Mouse (Mus musculus) heart, adult 2 months (tissue): ENCODE measurements at regions not wholly inside any gene's neighbourhood (a gene's known extent, or its start where the extent isn't known, plus 50 kb on each side); places are given as distances from the start of the nearest gene placed in this dataset.

Experiments
- DNase-seq, 2 experiments: peaks; one replicate each; pipeline ENCODE4 v3.0.0; 2021
- H3K27ac ChIP-seq: fragments of 200-600 bp; 2 replicates; pipeline ENCODE4 v1.8.1; 2022
- H3K27me3 ChIP-seq: fragments of 200-500 bp; 2 replicates; pipeline ENCODE4 v1.6.1; 2012; ENCODE audit warnings: mild to moderate bottlenecking, low read length, inconsistent platforms, mixed read lengths; ENCODE audit not compliant: control insufficient read depth, insufficient read depth
- H3K36me3 ChIP-seq: fragments of 200-500 bp; 2 replicates; pipeline ENCODE4 v1.6.1; 2012; ENCODE audit warnings: low read length, inconsistent platforms; ENCODE audit not compliant: control insufficient read depth, insufficient read depth
- H3K4me1 ChIP-seq: fragments of 200-500 bp; 2 replicates; pipeline ENCODE4 v1.6.1; 2011; ENCODE audit warnings: low read length; ENCODE audit not compliant: control insufficient read depth, insufficient read depth
- H3K4me3 ChIP-seq: fragments of 200-600 bp; 2 replicates; pipeline ENCODE4 v1.8.1; 2022
- H3K79me2 ChIP-seq: fragments of 200-500 bp; replicated peaks from 2 replicates; pipeline ENCODE4 v1.6.1; 2012; ENCODE audit warnings: mild to moderate bottlenecking, inconsistent platforms, low read length, moderate library complexity, mixed read lengths; ENCODE audit not compliant: control insufficient read depth, insufficient read depth
- H3K9ac ChIP-seq: fragments of 200-500 bp; 2 replicates; pipeline ENCODE4 v1.6.1; 2012; ENCODE audit warnings: low read depth, mild to moderate bottlenecking, control low read depth, inconsistent platforms, low read length, mixed read lengths
- CTCF ChIP-seq: fragments of 200-600 bp; IDR thresholded peaks from 2 replicates; pipeline ENCODE4 v1.8.1; 2022; ENCODE audit warnings: antibody characterized with exemption, mild to moderate bottlenecking, moderate library complexity
- EP300 ChIP-seq: fragments of 200-500 bp; IDR thresholded peaks from 2 replicates; pipeline ENCODE4 v1.6.1; 2011; ENCODE audit warnings: low read depth, low read length, control low read depth; ENCODE audit not compliant: insufficient read depth
- POLR2A ChIP-seq: fragments of 200-500 bp; IDR thresholded peaks from 2 replicates; pipeline ENCODE4 v1.6.1; 2011; ENCODE audit warnings: mild to moderate bottlenecking, low read depth, low read length, control low read depth; ENCODE audit not compliant: insufficient read depth
- WGBS: fragments of 180-500 bp; shearing (Covaris S2); methylation state at CpG from one replicate; pipeline ENCODE4 v1.1.7; 2018; 5-methylcytosine and 5-hydroxymethylcytosine counted together
- intact Hi-C: fragments of 180-260 bp; cut with DNase I; formaldehyde crosslinking; loops from one replicate; pipeline ENCODE4 v1.15.1; 2025

- no peaks in the 10 kb centered on the region for H3K4me1 ChIP-seq
- WGBS: 79% methylated on average over 5 of the region's 5 CpGs
Observed at GRCm38 (mm10) chr12:12882931-12883553, 58.7 kb downstream of the Mycn start.

GRCm38 (mm10) chr12:12878031-12878430 is 63.7 kb downstream of the Mycn start:
- no peak overlapping the region for H3K9ac ChIP-seq
- H3K27ac ChIP-seq: no peak overlapping the region
- intact Hi-C loops: no loop called here
- 99% methylated on average over 2 of the region's 2 CpGs for WGBS
- no peak for TF ChIP-seq EP300
- TF ChIP-seq POLR2A: no peak
- no peak for TF ChIP-seq CTCF
- no peaks in the 10 kb centered on the region for H3K36me3 ChIP-seq
- H3K27me3 ChIP-seq: no peaks in the 10 kb centered on the region
- no peaks in the 10 kb centered on the region for H3K79me2 ChIP-seq
- DNase-seq: no peak
- no peak overlapping the region for H3K4me3 ChIP-seq
- H3K4me1 ChIP-seq: no peaks in the 10 kb centered on the region

More at GRCm38 (mm10) chr12:12882931-12883553, 58.7 kb downstream of the Mycn start:
- no peak overlapping the region for H3K4me3 ChIP-seq
- no peak for TF ChIP-seq CTCF
- TF ChIP-seq EP300: no peak
- TF ChIP-seq POLR2A: no peak
- H3K27ac ChIP-seq: no peak overlapping the region
- H3K27me3 ChIP-seq: no peaks in the 10 kb centered on the region
- intact Hi-C loops: no loop called here
- no peaks in the 10 kb centered on the region for H3K36me3 ChIP-seq
- no peak overlapping the region for H3K9ac ChIP-seq
- DNase-seq: no peak
- no peaks in the 10 kb centered on the region for H3K79me2 ChIP-seq

GRCm38 (mm10) chr12:12877539-12877938 is 64.2 kb downstream of the Mycn start:
- no peak for DNase-seq
- no peaks in the 10 kb centered on the region for H3K36me3 ChIP-seq
- H3K9ac ChIP-seq: no peak overlapping the region
- H3K27ac ChIP-seq: no peak overlapping the region
- TF ChIP-seq EP300 (no peak), POLR2A (no peak), CTCF (no peak)
- H3K4me1 ChIP-seq: no peaks in the 10 kb centered on the region
- H3K79me2 ChIP-seq: no peaks in the 10 kb centered on the region
- no peak overlapping the region for H3K4me3 ChIP-seq
- WGBS: 90% methylated on average over 5 of the region's 5 CpGs
- no peaks in the 10 kb centered on the region for H3K27me3 ChIP-seq
- intact Hi-C loops: no loop called here

- H3K79me2 ChIP-seq: no peaks in the 10 kb centered on the region
- H3K27ac ChIP-seq: no peak overlapping the region
- no peak for DNase-seq
- no peaks in the 10 kb centered on the region for H3K27me3 ChIP-seq
- WGBS: 78% methylated on average over 12 of the region's 12 CpGs
- no peaks in the 10 kb centered on the region for H3K4me1 ChIP-seq
- no peak overlapping the region for H3K4me3 ChIP-seq
- intact Hi-C loops: no loop called here
- no peak overlapping the region for H3K9ac ChIP-seq
- no peaks in the 10 kb centered on the region for H3K36me3 ChIP-seq
- TF ChIP-seq POLR2A (no peak), CTCF (no peak), EP300 (no peak)
Observed at GRCm38 (mm10) chr12:12875976-12876745, 65.6 kb downstream of the Mycn start.

GRCm38 (mm10) chr12:12873551-12873950 is 68.2 kb downstream of the Mycn start:
- intact Hi-C loops: no loop called here
- no peaks in the 10 kb centered on the region for H3K36me3 ChIP-seq
- WGBS: 91% methylated on average over 11 of the region's 11 CpGs

GRCm38 (mm10) chr12:12872974-12873373 is 68.7 kb downstream of the Mycn start:
- no peak overlapping the region for H3K9ac ChIP-seq
- no peak for DNase-seq
- no peaks in the 10 kb centered on the region for H3K4me1 ChIP-seq
- H3K27me3 ChIP-seq: no peaks in the 10 kb centered on the region
- TF ChIP-seq CTCF (no peak), EP300 (no peak), POLR2A (no peak)
- H3K79me2 ChIP-seq: no peaks in the 10 kb centered on the region
- 49% methylated on average over 4 of the region's 4 CpGs for WGBS
- no peak overlapping the region for H3K27ac ChIP-seq
- no peak overlapping the region for H3K4me3 ChIP-seq
- intact Hi-C loops: no loop called here
- no peaks in the 10 kb centered on the region for H3K36me3 ChIP-seq

More at GRCm38 (mm10) chr12:12873551-12873950, 68.2 kb downstream of the Mycn start:
- DNase-seq: no peak
- Histone ChIP-seq H3K27me3 (no peaks in the 10 kb centered on the region), H3K79me2 (no peaks in the 10 kb centered on the region), H3K27ac (no peak overlapping the region), H3K9ac (no peak overlapping the region), H3K4me1 (no peaks in the 10 kb centered on the region), H3K4me3 (no peak overlapping the region)
- TF ChIP-seq EP300 (no peak), POLR2A (no peak), CTCF (no peak)
